Mouse (Mus musculus): Measurements from ENCODE around the gene Naa80.
A peak's percentile ranks its signal among the peaks of the same experiment; 100 is the strongest.

Naa80 gene

DNA sequence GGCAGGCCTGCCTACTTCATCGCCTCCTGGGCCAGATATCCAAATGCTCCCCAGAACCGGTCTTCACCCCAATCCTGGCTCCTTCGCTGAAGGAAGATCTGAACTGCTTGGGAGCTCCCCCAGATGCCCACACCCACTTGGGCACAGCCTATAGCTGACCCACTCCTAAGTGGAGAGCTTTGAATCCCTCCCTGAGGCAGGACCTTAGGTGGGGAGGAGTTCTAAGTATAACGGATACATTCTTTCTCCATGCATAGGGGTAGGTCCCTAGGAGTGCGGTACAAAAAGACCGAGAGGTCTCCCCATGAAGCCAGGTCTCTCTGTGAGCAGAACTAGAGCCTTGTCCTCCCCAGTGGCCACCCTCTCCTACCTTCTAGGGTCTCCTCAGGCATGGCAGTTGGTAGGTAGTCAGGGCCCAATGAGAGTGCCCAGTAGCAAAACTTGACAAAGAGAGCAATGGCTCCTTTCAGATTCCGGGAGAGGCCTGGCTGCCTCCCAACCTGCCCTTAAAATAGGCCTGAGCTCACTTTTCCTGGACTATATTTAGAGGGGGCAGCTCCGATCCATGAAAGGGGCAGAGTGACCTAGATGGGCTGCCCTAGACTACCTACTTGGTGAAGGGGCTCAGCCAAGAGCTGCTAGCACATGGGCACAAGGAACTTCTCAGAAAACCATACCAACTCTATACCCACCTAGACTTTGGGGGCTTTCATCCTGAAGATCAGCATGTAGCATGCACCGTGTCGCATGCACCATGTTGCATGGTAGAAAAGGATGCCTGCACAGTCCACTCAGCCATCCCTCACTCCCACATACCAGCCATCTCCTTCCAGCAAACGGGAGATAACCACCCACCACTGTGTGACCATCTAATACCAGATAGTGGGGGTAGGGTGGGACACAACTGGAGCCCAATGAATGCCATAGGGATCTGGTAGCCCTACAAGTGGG, 18.2 kb downstream of the Naa80 start:
- DNase-seq (ENCODE audit: low spot score), result no peak

DNA sequence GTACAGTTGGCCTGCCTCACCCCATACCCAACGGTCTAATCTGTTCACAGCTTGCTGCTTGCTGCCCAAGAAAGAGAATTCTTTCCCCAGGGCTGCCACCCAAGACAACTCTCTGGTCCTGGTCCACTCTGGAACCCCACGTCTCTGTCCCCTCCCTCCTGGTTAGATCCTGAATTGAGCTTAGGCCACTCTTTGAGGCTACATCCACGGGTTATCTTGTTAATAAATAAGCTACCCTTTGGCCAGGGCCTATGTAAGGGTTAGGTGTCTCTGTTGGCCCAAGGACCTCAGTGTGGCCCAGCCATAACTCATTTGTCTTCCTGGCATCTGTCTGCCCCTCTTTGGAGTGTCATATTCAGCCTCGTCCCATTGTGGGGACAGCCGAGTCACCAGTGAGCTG, 19.7 kb downstream of the Naa80 start:
- no peak for DNase-seq (ENCODE audit: low spot score)

DNA sequence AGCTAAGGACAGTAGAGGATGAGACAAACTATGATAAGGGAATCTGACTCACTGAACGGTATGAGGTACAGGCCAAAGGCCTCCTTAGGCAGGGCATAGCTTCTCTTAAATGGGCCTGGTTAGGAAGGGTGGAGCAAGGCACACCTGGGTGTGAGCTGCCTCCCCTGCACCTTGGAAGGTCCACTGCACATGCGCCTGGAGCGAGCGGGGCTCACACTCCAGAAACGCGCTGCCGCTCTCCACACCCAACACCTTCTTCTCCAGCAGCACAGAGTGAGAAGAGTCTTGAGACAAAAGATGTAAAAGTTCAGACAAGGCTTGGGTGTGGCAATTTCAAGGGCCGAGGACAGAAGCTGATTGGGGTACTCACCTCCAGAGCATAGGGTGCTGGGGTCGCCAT, 20.7 kb downstream of the Naa80 start:
- DNase-seq (ENCODE audit: low spot score), result no peak

DNA sequence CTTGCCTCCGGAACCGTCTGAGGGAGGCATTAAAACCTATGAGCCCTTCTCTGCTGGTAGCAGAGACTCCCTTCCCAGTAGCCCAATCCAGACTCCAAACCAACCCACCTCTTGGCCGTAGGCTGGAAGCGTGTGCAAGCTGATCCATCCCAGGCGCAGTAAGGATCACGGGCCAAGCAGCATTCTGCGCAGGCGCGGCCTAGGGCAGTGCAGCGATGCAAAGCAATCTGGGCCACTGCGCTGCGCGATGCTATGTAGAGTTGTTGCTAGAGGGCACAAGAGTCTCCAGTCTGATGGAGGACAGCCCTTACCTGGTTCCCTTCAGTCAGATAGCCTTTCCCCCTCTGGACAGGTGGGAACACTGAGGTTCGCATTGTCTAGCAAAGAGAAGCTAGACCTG, 21.2 kb downstream of the Naa80 start:
- no peak for DNase-seq (ENCODE audit: low spot score)

DNA sequence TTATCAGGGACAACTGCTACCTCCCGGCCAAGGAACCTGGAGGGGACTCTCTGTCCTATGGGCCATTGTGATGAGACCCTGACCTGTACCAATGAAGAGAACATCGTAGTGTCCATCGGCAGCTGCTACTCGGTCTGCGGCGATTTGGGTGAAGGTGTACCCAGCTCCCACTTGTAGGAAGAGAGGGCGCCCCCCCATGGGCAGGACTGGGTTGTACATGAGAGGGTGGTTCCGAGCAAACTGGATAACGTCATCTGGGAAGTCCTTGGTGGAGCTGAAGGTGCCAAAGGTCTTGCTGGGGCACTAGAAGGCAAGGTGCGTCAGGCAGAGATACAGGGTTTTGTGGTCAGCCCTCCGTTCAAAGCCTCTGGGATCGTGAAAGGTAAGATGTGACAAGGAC, 22.1 kb downstream of the Naa80 start:
- DNase-seq (ENCODE audit: low spot score), result no peak

DNA sequence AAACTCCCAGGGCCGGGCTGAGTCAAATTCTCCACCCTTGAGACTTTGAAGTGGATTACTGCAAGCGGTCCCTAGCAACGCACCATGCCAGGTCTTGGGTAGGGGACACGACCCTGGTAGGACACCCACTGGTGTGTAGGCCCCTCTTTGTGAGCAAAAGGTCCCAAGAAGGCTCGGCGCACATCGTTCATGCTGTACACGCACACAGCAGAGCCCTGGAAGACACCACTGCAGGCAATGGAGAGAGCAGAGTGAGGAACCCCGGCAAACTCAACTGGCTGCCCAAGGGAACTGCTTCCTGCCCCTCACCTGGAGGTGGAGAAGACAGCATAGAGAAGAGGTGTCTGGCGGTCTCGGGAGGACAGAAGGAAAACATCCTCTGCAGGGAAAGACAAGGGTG, 22.6 kb downstream of the Naa80 start:
- DNase-seq (ENCODE audit: low spot score), result no peak

DNA sequence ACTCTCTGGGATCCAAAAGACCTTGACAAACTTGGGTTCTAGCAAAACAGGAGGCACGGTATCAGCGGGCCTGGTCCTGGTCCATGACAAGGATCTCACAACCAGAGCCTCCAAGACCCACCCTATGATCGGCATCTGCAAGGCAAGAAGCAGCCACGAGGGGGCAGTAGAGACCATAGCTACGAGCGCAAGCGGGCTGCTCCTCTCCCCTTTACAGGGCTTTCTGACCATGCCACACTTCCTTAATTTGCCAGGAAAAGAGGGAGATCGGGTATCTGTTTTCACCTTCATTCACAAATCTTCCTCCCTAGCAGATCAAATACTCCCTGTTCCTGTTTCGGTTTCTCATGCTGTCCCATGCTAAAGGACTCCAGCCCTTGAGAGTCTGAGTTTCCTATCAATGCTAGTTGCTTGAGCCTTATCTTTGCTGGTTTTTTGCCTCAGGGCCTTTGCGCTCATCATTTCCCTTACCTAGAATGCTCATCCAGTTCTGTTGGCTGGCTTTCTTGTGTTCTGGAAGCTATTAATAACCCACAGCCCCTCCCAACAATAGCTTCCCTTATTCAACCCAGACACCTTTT, 23.5 kb downstream of the Naa80 start:
- DNase-seq (ENCODE audit: low spot score), result peak; percentile 94

DNA sequence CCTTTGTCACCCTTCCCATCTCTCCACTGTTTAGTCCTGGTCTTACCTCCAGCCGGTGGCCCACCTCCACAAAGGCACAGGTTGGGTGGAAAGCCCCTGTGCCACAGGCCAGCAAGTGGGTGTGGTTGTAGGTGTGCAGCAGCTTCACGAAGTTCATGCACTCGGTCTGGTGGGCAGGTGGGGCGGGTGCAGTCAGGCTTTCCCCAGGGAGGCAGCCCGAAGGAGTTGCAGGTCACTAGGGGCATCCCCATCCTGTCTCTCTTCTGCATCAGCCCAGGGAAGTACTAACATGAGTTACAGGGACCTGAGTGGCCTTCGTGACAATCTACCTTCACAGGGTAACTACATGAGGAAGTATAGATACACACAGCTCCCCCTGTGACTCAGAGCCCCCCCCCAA, 24.6 kb downstream of the Naa80 start:
- no peak for DNase-seq (ENCODE audit: low spot score)

DNA sequence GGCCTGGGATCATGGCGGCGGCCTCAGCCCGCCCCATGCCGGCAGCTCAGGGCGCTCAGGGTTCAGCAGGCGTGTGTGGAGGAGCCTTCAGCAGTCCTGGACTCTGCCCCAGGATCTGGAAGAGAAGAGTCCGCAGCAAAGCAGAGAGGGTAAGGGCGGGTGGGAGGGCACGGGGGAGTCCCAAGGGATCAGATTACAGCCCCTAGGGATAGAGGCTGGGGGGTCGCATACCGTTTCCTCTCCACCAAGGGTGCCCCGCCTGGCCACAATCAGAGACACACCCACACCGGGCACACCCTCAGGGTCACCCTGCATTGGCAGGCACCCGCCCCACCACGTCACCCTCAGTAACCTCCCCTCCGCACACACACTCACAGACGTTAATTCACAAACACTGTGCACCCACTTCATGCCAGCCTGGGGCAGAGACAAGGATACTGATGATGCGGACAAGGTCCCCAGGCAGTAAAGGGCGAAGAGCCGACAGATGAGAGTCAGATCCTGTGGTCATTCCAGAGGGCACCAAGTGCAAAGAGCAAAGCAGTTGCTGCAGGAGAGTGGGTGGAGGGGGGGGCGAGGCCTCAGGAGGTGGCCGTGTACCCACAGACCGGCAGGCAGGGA, 26.5 kb downstream of the Naa80 start:
- DNase-seq (ENCODE audit: low spot score), result peak; percentile 59

DNA sequence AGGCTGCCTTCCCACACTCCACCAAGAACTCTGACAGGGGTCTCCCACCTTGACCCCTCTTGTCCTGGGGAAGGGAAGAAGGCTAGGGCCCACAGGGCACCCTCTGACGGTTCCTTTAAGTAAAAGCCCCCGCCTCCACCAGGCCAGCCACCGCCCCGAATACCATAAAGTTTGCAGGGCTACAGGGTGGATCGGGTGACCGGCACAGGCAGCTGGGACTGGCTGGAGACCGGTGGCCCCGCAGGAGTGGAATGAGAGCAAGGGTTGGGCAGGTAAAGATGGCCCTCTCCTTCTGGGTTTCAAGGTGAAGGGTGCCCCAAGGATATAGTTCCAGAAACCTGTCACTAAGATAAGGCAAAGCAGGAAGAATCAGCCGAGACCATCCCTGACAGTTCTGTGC, 27.9 kb downstream of the Naa80 start:
- DNase-seq (ENCODE audit: low spot score), result peak; percentile 61

DNA sequence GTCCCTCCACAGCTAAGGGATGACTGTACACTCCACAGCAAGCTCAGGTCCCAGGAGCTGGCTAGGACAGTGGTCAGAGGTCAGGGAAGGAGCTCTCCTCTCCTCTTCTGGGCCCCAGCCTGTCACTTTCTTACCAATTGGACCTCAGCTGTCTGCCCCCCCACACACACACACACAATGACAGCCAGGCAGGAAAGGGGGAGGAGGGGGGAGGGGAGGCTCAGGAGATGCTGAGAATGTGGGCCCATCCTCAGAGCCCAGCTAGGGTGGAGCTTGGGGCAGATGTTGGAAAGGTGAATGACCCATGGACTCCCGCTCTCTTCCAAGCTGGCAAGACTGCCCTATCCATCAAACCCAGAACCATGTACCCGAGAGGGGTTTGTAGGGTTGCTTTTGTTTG, 28.3 kb downstream of the Naa80 start:
- no peak for DNase-seq (ENCODE audit: low spot score)

DNA sequence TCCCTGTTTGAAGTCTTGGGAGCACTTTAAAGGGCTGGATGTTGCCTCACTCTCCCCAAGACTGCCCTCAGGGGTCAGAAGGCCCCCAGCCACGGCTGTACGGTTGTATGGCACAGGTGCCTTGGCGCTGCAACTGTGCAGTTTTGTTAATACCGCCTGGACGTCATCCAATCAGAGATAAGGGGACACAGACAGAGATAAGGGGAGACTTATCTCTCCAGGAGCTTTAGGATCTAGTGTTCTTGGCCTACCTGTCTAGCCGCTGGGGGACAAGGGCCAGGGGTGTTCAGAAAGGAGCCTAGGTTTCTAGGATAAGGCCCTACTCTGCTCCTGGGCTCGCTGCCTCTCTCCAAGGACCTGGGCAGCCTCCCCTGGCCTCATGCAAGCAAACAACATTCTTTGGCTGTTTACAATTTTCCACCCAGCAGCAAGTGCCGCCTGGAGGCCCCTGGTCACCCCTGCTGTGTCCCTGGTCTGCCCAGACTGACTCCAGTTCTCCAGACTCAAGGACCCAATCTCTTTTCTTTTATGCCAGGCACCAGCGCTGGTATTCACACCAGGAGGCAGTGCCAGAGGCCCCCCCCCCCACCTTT, 29.1 kb downstream of the Naa80 start:
- no peak for DNase-seq (ENCODE audit: low spot score)

DNA sequence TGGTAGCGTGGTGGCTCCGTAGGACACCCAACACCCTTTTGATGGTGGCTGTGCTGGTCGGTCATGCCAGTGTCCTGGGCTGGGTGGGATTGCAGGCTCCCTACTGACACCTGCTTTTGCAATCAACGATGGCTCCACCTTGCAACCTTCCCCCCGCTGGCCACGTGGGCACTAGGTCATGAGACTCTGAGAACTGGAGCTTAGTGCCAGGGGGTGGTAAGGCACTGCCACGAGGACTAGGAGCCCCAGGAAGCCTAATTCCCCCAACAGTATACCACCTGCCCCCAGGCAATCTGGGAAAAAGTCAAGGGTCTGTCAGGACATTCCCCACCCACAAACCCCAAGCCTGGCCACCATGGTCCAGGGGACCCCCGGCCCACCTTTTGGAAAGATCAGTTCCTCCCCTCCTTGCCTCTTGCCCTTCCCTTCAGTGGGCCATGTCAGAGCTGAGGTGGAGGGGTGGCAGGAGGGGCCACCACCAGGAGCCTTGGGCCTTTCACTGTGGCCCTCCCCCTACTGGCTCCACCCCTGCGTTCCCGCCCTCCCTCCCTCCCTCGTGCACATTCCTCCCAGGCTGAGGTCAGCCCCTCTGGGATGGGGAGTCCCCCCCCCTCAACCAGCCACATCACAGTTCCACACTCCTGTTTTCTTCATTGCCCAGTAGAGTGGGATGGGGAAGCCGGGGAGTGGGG, 30.2 kb downstream of the Naa80 start, which contains the start of gene Sema3b:
TSS of gene Sema3b (minus strand) at position 489 of the 692 bp plus-strand sequence.
- DNase-seq (ENCODE audit: low spot score), result peak; percentile 39

DNA sequence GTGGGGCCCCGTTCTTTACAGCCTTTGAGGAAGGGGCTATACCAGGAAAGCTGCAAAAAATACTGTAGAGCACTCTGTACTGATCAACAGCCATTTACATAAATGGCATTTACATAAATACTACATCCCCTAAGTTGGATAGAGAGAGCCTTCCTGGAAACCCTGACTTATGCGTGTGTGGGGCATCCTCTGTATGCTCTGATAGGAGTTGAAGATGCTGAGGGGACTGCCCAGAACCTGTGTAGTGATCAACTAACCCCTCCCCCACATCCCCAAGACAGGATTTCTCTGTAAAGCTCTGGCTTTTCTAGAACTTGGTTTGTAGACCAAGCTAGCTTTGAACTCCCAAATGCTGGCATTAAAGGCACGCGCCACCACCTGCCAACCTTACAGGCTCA, 30.7 kb downstream of the Naa80 start:
- DNase-seq (ENCODE audit: low spot score), result no peak

DNA sequence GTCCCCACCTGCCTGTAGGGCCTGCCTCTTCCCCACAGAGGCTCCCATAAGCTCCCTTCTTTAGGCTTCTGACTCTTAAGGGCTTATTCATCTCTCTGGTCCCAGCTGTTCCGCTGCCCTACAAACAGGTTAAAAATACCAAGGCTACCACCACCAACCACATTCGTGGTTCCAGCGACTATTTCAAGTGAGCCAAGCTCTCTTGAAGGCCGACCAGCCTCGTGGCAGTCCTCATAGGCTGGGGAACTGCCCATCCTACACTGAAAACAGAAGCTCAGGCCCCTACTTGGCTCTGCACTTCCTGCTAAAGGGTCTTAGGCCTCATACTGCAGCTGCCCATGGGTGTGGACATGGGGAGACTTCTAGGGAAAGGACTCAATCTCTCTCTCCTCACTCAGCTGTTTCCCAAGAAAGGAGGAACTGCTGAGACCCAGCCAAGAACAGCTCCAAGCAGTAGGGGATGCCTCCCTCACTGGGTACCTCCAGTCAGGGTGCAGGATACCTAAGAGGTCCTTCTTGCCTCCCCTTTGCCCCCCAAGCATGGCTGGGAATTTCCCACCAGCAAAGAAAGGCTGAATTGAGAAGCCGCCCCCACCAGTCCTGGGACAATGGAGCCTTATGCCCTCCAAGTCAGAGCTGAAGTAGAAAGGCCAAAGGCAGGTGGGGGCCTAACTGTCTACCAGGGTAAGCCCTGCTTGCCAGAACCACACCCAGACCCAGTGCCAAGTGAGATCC, 32.9 kb downstream of the Naa80 start:
- no peak for DNase-seq (ENCODE audit: low spot score)

DNA sequence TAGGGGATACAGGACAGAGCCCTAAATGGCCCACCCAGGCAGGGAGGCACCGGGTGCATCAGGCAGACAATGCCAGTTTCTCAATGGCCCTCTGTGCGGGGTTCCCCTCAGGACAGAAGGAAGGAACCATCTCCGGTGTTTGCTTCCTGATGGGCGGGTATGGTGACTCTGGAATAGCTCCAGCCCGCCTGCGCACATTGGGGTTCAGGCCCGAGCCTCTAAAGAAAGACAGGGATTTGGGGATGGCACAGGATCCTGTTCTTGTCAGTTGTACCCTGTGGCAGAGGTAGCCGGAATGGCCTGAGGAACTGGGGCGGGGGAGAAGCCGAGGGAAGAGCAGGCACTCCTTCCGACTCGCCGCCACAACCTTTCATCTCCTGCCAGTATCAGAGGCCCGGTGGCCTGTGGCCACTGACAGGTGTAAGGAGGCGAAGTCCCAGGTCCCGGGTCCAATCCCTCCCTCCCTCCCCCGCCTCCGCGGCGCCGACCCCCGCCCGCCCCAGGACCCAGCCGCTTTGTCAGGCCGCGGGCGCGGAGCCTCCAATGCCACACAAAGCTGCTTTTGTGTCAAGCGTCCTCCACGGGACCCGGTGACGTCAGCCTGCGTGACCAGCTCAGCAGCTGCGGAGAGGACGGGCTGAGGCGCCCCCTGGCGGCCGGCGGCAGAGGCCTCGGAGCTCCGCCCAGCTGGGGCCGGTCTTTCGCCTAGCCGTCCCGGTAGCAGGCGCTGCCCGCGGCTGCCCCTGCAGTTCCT, 33.7 kb downstream of the Naa80 start:
- peak; percentile 99 for DNase-seq (ENCODE audit: low spot score)

DNA sequence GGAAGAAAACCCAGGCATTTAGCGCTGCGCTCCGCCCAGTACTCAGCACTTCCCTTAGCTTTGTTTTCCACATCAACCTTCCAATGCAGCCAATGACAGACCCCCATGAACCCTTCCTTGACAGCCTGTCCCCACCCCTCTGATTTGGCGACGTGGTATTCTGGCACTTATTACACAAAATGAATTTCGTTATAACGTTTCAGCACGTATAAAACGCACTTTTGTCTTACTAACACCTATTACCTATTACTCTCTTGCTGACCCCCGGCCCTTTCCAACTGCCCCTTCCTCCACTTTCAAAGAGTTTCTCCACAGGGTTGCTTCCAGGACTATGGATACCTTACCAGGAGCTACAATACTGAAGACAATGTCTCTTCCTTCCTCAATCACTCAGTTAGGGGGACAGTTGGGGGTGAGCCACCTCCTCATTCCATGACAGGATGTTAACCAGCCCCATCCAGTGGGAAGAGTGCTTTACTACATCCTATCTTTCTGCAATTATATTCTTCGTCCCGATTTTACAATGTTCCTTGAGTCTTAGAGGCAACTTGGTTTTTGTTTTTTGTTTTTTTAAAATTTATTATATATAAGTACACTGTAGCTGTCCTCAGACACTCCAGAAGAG, 34.4 kb downstream of the Naa80 start:
- DNase-seq (ENCODE audit: low spot score), result no peak

DNA sequence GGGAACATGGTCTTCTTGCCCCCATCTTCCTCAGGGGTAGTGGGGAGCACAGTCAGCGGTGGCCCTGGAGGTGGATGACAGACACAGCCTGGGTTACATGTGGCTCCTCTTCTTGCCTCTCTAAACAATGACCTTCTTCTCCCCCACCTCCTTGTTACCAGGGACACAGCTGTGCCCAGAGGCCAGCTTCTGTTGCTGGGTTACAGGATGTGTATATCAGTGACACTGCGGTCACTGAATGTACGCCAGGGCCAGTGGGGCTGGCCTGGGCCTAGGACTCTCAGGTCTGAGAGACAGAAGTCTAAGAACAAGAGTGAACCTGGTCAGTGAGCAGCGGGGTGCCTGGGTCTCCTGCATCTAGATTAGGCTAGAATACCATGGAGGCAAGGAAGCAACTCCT, 36.3 kb downstream of the Naa80 start:
- no peak for DNase-seq (ENCODE audit: low spot score)

DNA sequence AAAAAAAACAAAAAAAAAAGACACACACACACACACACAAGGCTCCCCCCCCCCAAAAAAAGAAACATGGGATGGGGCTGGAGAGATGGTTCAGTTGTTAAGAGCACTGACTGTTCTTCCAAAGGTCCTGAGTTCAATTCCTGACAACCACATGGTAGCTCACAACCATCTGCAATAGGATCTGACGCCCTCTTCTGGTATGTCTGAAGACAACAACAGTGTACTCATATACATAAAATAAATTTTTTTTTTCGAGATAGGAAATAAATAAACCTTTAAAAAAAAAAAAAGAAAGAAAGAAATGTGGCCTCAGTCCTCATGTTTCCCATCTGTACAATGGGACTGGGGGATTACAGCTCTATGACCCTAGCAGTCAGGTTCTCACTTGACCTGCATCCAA, 38.8 kb downstream of the Naa80 start:
- no peak for DNase-seq (ENCODE audit: low spot score)

DNA sequence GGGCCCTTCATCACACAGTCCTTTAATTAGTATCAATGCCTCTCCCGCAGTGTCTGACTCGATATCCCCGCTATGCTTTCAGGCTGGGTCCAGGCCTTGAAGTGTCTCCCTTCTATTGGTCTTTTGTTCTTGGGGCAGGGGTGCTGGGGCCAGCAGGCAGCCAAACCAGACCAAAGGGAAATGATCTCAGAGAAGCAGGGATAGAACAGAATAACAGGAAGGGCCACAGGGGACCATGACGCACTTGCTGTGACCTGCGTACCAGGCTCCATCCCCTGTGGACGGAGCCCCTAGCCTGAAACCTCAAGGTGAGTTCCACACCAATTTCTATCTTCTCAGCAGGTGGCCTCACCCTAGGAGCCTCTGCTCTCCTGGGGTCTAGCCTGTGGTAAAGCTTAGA, 39.4 kb downstream of the Naa80 start:
- DNase-seq (ENCODE audit: low spot score), result no peak
